Mouse (Mus musculus): ENCODE measurements around the gene Chaf1a. TPM values are rescaled to one million over a fixed set of nuclear protein-coding genes. Genes with fewer than 3 reads are reported as not detected.
"Not testable (repeated sequence)": the region's sequence is repeated elsewhere in the genome, so short reads cannot be mapped to it uniquely, and the experiment has no call there.

Chaf1a gene
- polyA plus RNA-seq, 1 experiment from 2014 or later: 14.2 TPM

DNA sequence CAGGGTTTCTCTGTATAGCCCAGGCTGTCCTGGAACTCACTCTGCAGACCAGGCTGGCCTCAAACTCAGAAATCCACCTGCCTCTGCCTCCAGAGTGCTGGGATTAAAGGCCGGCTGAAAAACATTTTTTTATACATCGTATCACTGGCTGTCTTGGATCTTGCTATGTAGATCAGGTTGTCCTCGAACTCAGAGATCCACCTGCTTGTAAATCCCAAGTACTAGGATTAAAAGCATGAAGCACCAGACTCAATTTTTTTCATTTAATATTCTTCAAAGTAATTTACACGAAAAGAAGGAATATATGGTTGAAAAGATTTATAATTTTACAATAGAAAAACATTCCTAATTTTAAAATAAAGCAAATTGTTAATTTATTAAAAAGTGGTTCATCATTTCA lies 894 bp upstream of the Chaf1a start:
- DNase-seq (ENCODE audit: low spot score) (no peak), ATAC-seq (ENCODE audit: low read depth) (no peak)
- Histone ChIP-seq H3K4me2 (ENCODE audit: low read depth, low read length) (peak overlapping the region; percentile 72), H3K36me3 (ENCODE audit: control insufficient read depth, insufficient read depth, low read length) (peaks cover 15% of the 10 kb centered on the region), H3K9me3 (ENCODE audit: control insufficient read depth, low read length) (no peaks in the 10 kb centered on the region), H3K4me1 (ENCODE audit: control insufficient read depth, insufficient read depth, low read length) (peaks cover 10% of the 10 kb centered on the region), H3K9ac (ENCODE audit: low read depth, low read length) (no peak overlapping the region; the same call in 1 of the 2 replicates), H3K27me3 (replicated peaks; ENCODE audit: control insufficient read depth, insufficient read depth, low read length) (no peaks in the 10 kb centered on the region), H3K27ac (replicated peaks; ENCODE audit: low read depth, low read length) (no peak overlapping the region), H3K4me3 (ENCODE audit: low read depth, low read length) (peak overlapping the region; percentile 80; the same call in 1 of the 2 replicates)
- WGBS: 73% methylated on average over 4 of the region's 4 CpGs

DNA sequence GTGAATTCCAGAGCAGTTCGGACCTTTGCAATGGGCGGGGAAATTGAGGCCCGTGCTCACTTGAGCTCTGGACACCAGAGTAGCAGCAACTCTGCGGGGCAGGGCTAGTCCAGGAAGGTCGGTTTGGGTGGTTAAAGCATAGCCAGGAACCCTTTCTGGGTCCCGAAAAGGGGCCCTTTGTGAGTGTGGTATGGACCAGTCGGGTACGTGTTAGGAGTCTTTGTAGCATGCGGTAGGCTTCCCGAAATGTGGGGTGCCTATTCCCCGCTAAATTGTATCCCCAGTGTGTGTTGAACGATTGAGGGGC lies 571 bp downstream of the Chaf1a start:
- ATAC-seq (ENCODE audit: low read depth) (no peak), DNase-seq (ENCODE audit: low spot score) (no peak)
- no peaks in the 10 kb centered on the region for H3K27me3 ChIP-seq (replicated peaks; ENCODE audit: control insufficient read depth, insufficient read depth, low read length)
- peak overlapping the region; percentile 80 for H3K4me3 ChIP-seq (ENCODE audit: low read depth, low read length)
- H3K36me3 ChIP-seq (ENCODE audit: control insufficient read depth, insufficient read depth, low read length): peaks cover 22% of the 10 kb centered on the region
- no peaks in the 10 kb centered on the region for H3K4me1 ChIP-seq (ENCODE audit: control insufficient read depth, insufficient read depth, low read length)
- peak overlapping the region; percentile 72 for H3K4me2 ChIP-seq (ENCODE audit: low read depth, low read length)
- no peaks in the 10 kb centered on the region for H3K9me3 ChIP-seq (ENCODE audit: control insufficient read depth, low read length)
- 3% methylated on average over 12 of the region's 12 CpGs for whole genome bisulfite sequencing
- H3K9ac ChIP-seq (ENCODE audit: low read depth, low read length): peak overlapping the region; percentile 91
- H3K27ac ChIP-seq (replicated peaks; ENCODE audit: low read depth, low read length): peak overlapping the region; percentile 78

GRCm38 (mm10) chr17:56051369-56051768 lies 11.1 kb downstream of the Chaf1a start:
- Histone ChIP-seq H3K9ac (ENCODE audit: low read depth, low read length) (no peak overlapping the region), H3K27ac (replicated peaks; ENCODE audit: low read depth, low read length) (no peak overlapping the region), H3K4me2 (ENCODE audit: low read depth, low read length) (no peak overlapping the region), H3K27me3 (replicated peaks; ENCODE audit: control insufficient read depth, insufficient read depth, low read length) (no peaks in the 10 kb centered on the region), H3K9me3 (ENCODE audit: control insufficient read depth, low read length) (no peaks in the 10 kb centered on the region), H3K4me3 (ENCODE audit: low read depth, low read length) (no peak overlapping the region), H3K4me1 (ENCODE audit: control insufficient read depth, insufficient read depth, low read length) (no peaks in the 10 kb centered on the region), H3K36me3 (ENCODE audit: control insufficient read depth, insufficient read depth, low read length) (peaks cover 71% of the 10 kb centered on the region)
- ATAC-seq (ENCODE audit: low read depth) (peak; percentile 47; the same call in 1 of the 2 replicates), DNase-seq (ENCODE audit: low spot score) (no peak)
- 81% methylated on average over 5 of the region's 5 CpGs for WGBS

DNA sequence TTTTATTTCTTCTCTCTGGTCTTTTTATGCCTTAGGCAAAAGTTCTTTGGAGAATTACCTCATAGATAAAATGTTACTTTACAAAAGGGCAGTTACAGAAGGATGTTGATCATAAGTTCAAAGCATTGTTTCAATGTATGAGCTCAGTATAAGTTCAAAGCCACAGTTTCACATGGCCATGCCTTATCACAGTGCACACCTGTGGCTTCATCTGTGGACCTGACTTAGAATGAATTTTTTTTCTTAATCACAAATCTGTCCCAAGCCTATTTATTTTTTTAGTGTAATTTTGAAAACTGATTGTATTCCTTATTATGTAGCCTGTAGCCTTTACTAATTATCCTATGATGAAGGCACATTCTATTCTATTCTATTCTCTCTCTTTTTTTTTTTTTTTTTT lies 14.7 kb downstream of the Chaf1a start:
- Histone ChIP-seq H3K4me1 (ENCODE audit: control insufficient read depth, insufficient read depth, low read length) (no peaks in the 10 kb centered on the region), H3K4me3 (ENCODE audit: low read depth, low read length) (no peak overlapping the region), H3K9ac (ENCODE audit: low read depth, low read length) (no peak overlapping the region), H3K9me3 (ENCODE audit: control insufficient read depth, low read length) (no peaks in the 10 kb centered on the region), H3K27me3 (replicated peaks; ENCODE audit: control insufficient read depth, insufficient read depth, low read length) (no peaks in the 10 kb centered on the region), H3K4me2 (ENCODE audit: low read depth, low read length) (no peak overlapping the region), H3K36me3 (ENCODE audit: control insufficient read depth, insufficient read depth, low read length) (peaks cover 71% of the 10 kb centered on the region), H3K27ac (replicated peaks; ENCODE audit: low read depth, low read length) (no peak overlapping the region)
- DNase-seq (ENCODE audit: low spot score) (no peak), ATAC-seq (ENCODE audit: low read depth) (no peak)

- no peak for ATAC-seq (ENCODE audit: low read depth)
- Histone ChIP-seq H3K9me3 (ENCODE audit: control insufficient read depth, low read length) (no peaks in the 10 kb centered on the region), H3K4me3 (ENCODE audit: low read depth, low read length) (no peak overlapping the region), H3K27me3 (replicated peaks; ENCODE audit: control insufficient read depth, insufficient read depth, low read length) (no peaks in the 10 kb centered on the region), H3K27ac (replicated peaks; ENCODE audit: low read depth, low read length) (no peak overlapping the region), H3K4me1 (ENCODE audit: control insufficient read depth, insufficient read depth, low read length) (no peaks in the 10 kb centered on the region), H3K9ac (ENCODE audit: low read depth, low read length) (no peak overlapping the region), H3K36me3 (ENCODE audit: control insufficient read depth, insufficient read depth, low read length) (peaks cover 73% of the 10 kb centered on the region), H3K4me2 (ENCODE audit: low read depth, low read length) (no peak overlapping the region)
- peak; percentile 20 for DNase-seq (ENCODE audit: low spot score)
- WGBS: 67% methylated on average over 4 of the region's 4 CpGs
Observed at GRCm38 (mm10) chr17:56055945-56056678, 15.9 kb downstream of the Chaf1a start.

DNA sequence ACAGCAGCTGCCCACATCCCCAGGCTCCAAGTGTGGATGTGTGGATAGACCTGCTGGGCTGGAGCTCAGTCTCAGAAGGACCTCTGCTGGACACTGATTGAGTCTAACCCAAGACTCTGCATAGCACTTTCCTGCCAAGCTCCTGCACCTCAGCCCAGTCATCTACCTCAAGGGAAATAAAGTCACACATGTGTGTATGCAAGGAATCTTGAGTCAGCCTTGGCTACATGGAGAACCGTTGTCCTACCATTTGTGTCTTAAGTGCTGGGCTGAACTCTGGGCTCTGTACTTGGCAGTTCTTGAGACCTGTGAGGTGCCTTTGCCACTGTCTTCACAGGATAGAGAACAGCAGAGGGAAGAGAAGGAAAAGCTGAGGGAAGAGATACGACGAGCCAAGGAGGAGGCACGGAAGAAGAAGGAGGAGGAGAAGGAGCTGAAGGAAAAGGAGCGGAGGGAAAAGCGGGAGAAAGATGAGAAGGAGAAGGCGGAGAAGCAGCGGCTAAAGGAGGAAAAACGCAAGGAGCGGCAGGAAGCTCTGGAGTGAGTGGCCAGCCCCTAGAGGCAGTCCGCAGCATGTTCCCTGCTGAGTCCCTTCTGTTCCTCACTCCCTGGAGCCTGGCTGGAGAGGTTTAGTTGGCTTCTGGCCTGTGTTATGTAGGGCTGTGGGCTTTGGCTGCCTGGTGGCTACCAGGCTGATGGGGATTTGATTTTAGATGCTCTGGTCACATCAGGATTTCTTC lies 17.3 kb downstream of the Chaf1a start:
- H3K27me3 ChIP-seq (replicated peaks; ENCODE audit: control insufficient read depth, insufficient read depth, low read length): no peaks in the 10 kb centered on the region
- DNase-seq (ENCODE audit: low spot score): no peak
- no peaks in the 10 kb centered on the region for H3K9me3 ChIP-seq (ENCODE audit: control insufficient read depth, low read length)
- WGBS: 84% methylated on average over 11 of the region's 11 CpGs
- no peak overlapping the region for H3K27ac ChIP-seq (replicated peaks; ENCODE audit: low read depth, low read length)
- no peak for ATAC-seq (ENCODE audit: low read depth)
- no peak overlapping the region for H3K9ac ChIP-seq (ENCODE audit: low read depth, low read length)
- H3K4me3 ChIP-seq (ENCODE audit: low read depth, low read length): no peak overlapping the region
- H3K36me3 ChIP-seq (ENCODE audit: control insufficient read depth, insufficient read depth, low read length): peaks cover 74% of the 10 kb centered on the region
- H3K4me1 ChIP-seq (ENCODE audit: control insufficient read depth, insufficient read depth, low read length): no peaks in the 10 kb centered on the region
- no peak overlapping the region for H3K4me2 ChIP-seq (ENCODE audit: low read depth, low read length)

GRCm38 (mm10) chr17:56062081-56062480 lies 21.8 kb downstream of the Chaf1a start:
- 93% methylated on average over 7 of the region's 7 CpGs for WGBS
- no peaks in the 10 kb centered on the region for H3K27me3 ChIP-seq (replicated peaks; ENCODE audit: control insufficient read depth, insufficient read depth, low read length)
- ATAC-seq (ENCODE audit: low read depth): no peak
- no peak overlapping the region for H3K4me3 ChIP-seq (ENCODE audit: low read depth, low read length)
- H3K4me2 ChIP-seq (ENCODE audit: low read depth, low read length): no peak overlapping the region
- H3K9me3 ChIP-seq (ENCODE audit: control insufficient read depth, low read length): no peaks in the 10 kb centered on the region
- H3K27ac ChIP-seq (replicated peaks; ENCODE audit: low read depth, low read length): no peak overlapping the region
- H3K36me3 ChIP-seq (ENCODE audit: control insufficient read depth, insufficient read depth, low read length): peaks cover 99% of the 10 kb centered on the region
- DNase-seq (ENCODE audit: low spot score): no peak
- no peak overlapping the region for H3K9ac ChIP-seq (ENCODE audit: low read depth, low read length)
- H3K4me1 ChIP-seq (ENCODE audit: control insufficient read depth, insufficient read depth, low read length): no peaks in the 10 kb centered on the region

DNA sequence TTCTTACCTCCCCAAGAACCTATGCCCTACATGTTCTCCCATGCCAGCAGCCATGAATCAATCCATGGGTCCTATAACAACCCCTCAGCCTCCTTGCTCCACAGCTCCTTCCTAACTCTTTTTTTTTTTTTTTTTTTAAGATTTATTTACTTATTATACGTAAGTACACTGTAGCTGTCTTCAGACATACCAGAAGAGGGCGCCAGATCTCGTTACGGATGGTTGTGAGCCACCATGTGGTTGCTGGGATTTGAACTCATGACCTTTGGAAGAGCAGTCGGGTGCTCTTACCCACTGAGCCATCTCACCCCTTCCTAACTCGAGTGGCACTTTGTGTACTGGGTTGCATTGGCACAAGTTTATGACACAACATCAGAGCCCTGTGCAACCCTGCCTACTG lies 25.5 kb downstream of the Chaf1a start:
- not testable (repeated sequence) for H3K4me3 ChIP-seq (ENCODE audit: low read depth, low read length); H3K4me2 ChIP-seq (ENCODE audit: low read depth, low read length); DNase-seq (ENCODE audit: low spot score); H3K27ac ChIP-seq (replicated peaks; ENCODE audit: low read depth, low read length); ATAC-seq (ENCODE audit: low read depth); H3K4me1 ChIP-seq (ENCODE audit: control insufficient read depth, insufficient read depth, low read length); H3K9ac ChIP-seq (ENCODE audit: low read depth, low read length); H3K9me3 ChIP-seq (ENCODE audit: control insufficient read depth, low read length); H3K27me3 ChIP-seq (replicated peaks; ENCODE audit: control insufficient read depth, insufficient read depth, low read length)
- 79% methylated on average over 6 of the region's 6 CpGs for WGBS
- H3K36me3 ChIP-seq (ENCODE audit: control insufficient read depth, insufficient read depth, low read length): peaks cover 99% of the 10 kb centered on the region

- no peak overlapping the region for H3K4me2 ChIP-seq (ENCODE audit: low read depth, low read length)
- ATAC-seq (ENCODE audit: low read depth): no peak
- H3K27ac ChIP-seq (replicated peaks; ENCODE audit: low read depth, low read length): no peak overlapping the region
- no peak for DNase-seq (ENCODE audit: low spot score)
- no peaks in the 10 kb centered on the region for H3K4me1 ChIP-seq (ENCODE audit: control insufficient read depth, insufficient read depth, low read length)
- H3K36me3 ChIP-seq (ENCODE audit: control insufficient read depth, insufficient read depth, low read length): peaks cover 99% of the 10 kb centered on the region
- H3K27me3 ChIP-seq (replicated peaks; ENCODE audit: control insufficient read depth, insufficient read depth, low read length): no peaks in the 10 kb centered on the region
- H3K9me3 ChIP-seq (ENCODE audit: control insufficient read depth, low read length): no peaks in the 10 kb centered on the region
- no peak overlapping the region for H3K4me3 ChIP-seq (ENCODE audit: low read depth, low read length)
- H3K9ac ChIP-seq (ENCODE audit: low read depth, low read length): no peak overlapping the region
Observed at GRCm38 (mm10) chr17:56066451-56066850, 26.2 kb downstream of the Chaf1a start.
